Mouse (Mus musculus): Measurements from ENCODE around the gene Cars. TPM values are rescaled to one million over a fixed set of nuclear protein-coding genes. Genes with fewer than 3 reads are reported as not detected.

Cars gene
- polyA plus RNA-seq (2015; fragmentation: Nextera tagmentation; extraction: Ambion mirVana) = 49.1 and 50.7 TPM in 2 replicates

GRCm38 (mm10) chr7:143599428-143600230, at the start of gene Cars:
Cars (minus strand) TSS chr7:143600090.

GRCm38 (mm10) chr7:143649034-143649768, 49.3 kb upstream of the Cars start, which contains the start of gene Tnfrsf22:
Tnfrsf22 (minus strand) TSS chr7:143649661.

GRCm38 (mm10) chr7:143628540-143628939, 28.6 kb upstream of the Cars start, which contains the start of gene Tnfrsf26:
Tnfrsf26 (minus strand) TSS chr7:143628722.

GRCm38 (mm10) chr7:143548976-143549457, 50.9 kb downstream of the Cars start, which contains the start of gene Nap1l4:
Nap1l4 (minus strand) TSS chr7:143549106.

Small RNA genes within 50 kb of the gene (microRNA-seq; reads per million reads assigned to microRNA genes)
- gene Mir7064 = 2.5 reads per million

Other genes starting within 250 kb of the Cars start
- 118 and 150 TPM in 2 replicates for gene Cdkn1c, start 139.0 kb downstream of the Cars start, polyA plus RNA-seq (2015; fragmentation: Nextera tagmentation; extraction: Ambion mirVana)
- 4.3 and 4.8 TPM in 2 replicates for gene Slc22a18, start 126.4 kb downstream of the Cars start, polyA plus RNA-seq (2015; fragmentation: Nextera tagmentation; extraction: Ambion mirVana)
- gene Phlda2, start 96.9 kb downstream of the Cars start, polyA plus RNA-seq (2015; fragmentation: Nextera tagmentation; extraction: Ambion mirVana) = 6.5 and 8.3 TPM in 2 replicates
- gene Nap1l4, start 51.0 kb downstream of the Cars start, polyA plus RNA-seq (2015; fragmentation: Nextera tagmentation; extraction: Ambion mirVana) = 123 and 128 TPM in 2 replicates
- 0.89 and 1.3 TPM in 2 replicates for gene Tnfrsf26, start 28.6 kb upstream of the Cars start, polyA plus RNA-seq (2015; fragmentation: Nextera tagmentation; extraction: Ambion mirVana)
- 10.9 and 14.1 TPM in 2 replicates for gene Tnfrsf22, start 49.6 kb upstream of the Cars start, polyA plus RNA-seq (2015; fragmentation: Nextera tagmentation; extraction: Ambion mirVana)
- 8.2 and 9.2 TPM in 2 replicates for gene Tnfrsf23, start 85.8 kb upstream of the Cars start, polyA plus RNA-seq (2015; fragmentation: Nextera tagmentation; extraction: Ambion mirVana)
- gene Osbpl5, start 156.9 kb upstream of the Cars start, polyA plus RNA-seq (2015; fragmentation: Nextera tagmentation; extraction: Ambion mirVana) = 43.1 and 44.2 TPM in 2 replicates
- not detected in 2 replicates for gene Mrgprg, start 166.9 kb upstream of the Cars start, polyA plus RNA-seq (2015; fragmentation: Nextera tagmentation; extraction: Ambion mirVana)
- 0.29 and 0.51 TPM in 2 replicates for gene Mrgpre, start 184.4 kb upstream of the Cars start, polyA plus RNA-seq (2015; fragmentation: Nextera tagmentation; extraction: Ambion mirVana)
- 4.1 and 4.5 TPM in 2 replicates for gene Nadsyn1, start 222.8 kb upstream of the Cars start, polyA plus RNA-seq (2015; fragmentation: Nextera tagmentation; extraction: Ambion mirVana)
- gene Dhcr7, start 223.1 kb upstream of the Cars start, polyA plus RNA-seq (2015; fragmentation: Nextera tagmentation; extraction: Ambion mirVana) = 38.4 and 63.1 TPM in 2 replicates

Data from urinary bladder, postnatal 0 days (tissue).